Mouse (Mus musculus): ENCODE data around the gene Cd72. TPM values are rescaled to one million over a fixed set of nuclear protein-coding genes. Genes with fewer than 3 reads are reported as not detected.

The Cd72 gene
- 2.3 and 2.4 TPM in 2 replicates for polyA plus RNA-seq (2016; fragmentation: Nextera tagmentation; extraction: Ambion mirVana)

DNA sequence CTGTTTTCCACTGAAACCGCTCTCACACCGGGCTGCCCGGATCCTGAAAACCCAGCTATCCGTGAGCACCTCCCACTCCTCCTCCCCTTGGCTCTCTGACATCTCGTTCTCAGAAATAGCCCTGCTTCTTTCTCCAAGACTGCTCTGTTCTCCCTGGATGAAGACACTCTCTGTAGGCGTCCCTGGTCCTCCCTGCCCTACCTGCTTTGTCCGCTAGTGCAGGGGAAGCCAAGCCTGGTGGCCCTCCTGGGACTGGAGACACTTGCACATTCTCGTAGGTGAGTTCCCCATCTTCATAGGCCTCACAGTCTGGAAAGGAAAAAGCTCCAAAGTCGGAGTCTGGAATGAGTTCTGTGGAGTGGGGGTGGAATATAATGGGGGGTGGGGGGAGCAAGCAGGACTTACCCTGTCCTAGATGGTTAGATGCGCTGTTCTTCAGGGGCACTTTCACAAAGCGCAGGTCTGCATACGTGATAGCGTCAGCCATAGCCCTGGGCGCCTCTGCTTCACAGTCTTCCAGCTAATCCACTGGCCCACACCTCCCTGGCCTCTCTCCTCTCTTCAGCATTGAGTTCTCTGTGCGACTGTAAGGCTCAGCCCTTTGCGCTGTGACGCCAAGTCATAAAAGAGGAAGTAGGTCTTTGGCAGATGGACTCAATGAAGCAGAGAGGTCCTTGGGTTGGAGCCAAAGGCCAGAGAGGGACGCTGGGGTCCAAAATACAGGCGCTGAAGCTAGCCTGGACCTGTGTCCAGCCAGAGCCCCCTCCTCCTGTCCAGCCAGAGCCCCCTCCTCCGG is at the start of gene Cd72:
TSS of gene Cd72 (minus strand) at position 588 of the 796 bp plus-strand sequence.
- WGBS, result 36% methylated on average over 20 of the region's 20 CpGs
- H3K27ac ChIP-seq, result peak within 1 kb of the TSS; percentile 12; the same call in 1 of the 2 replicates
- H3K4me3 ChIP-seq, result peak within 1 kb of the TSS; percentile 42
- no peaks in the 10 kb centered on the region for H3K36me3 ChIP-seq (replicated peaks)
- H3K9me3 ChIP-seq, result no peaks in the 10 kb centered on the region
- no peak for DNase-seq (ENCODE audit: extremely low spot score, low spot score)
- H3K4me1 ChIP-seq, result peaks cover 29% of the 10 kb centered on the region
- H3K27me3 ChIP-seq (ENCODE audit: poor library complexity, severe bottlenecking), result peaks cover 49% of the 10 kb centered on the region

DNA sequence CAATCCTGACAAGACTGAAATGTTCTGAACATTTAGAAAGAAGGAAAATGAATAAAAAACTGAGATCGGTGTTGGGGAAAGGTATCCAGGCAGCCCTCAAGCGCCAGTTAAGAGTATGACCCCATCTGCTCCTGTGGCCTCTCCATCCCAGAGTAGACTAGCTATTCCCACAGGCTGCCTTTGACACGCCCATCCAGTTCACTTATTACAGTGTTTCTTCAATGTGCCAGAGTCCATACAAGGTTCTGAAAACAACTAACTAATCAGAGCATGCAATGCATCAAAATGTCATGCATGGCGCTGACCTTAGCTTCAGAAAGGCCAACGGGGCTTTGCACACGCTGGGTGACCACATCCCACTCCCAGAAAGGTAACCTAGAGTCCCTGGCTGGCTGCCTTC is 49.1 kb upstream of the Cd72 start:
- H3K27ac ChIP-seq, result no peak overlapping the region
- no peak for DNase-seq (ENCODE audit: extremely low spot score, low spot score)
- 86% methylated on average over 6 of the region's 6 CpGs for WGBS
- no peak overlapping the region for H3K4me3 ChIP-seq
- H3K36me3 ChIP-seq (replicated peaks), result no peaks in the 10 kb centered on the region
- peaks cover 76% of the 10 kb centered on the region for H3K27me3 ChIP-seq (ENCODE audit: poor library complexity, severe bottlenecking)
- peaks cover 36% of the 10 kb centered on the region for H3K4me1 ChIP-seq
- H3K9me3 ChIP-seq, result no peaks in the 10 kb centered on the region

DNA sequence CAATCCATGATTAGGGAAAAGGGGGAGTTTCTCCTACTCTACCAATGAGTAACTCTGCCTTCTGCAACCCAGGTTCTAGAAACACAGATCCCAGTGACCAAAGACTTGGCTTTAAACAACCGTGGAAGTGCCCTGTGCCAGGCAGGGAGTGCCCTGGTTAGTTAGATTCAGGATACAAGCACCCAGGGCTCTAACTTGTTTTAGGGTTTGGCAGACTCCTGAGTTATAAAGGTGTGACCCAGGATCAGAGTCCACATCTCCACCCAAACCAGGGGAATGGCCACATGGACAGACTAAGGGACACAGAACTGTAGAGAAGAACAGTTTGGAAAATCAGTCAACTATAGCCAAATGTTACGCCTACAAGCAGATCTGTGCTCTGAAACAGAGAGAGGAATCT is 48.6 kb upstream of the Cd72 start:
- H3K36me3 ChIP-seq (replicated peaks), result peaks cover under 1% of the 10 kb centered on the region; the same call in 1 of the 2 replicates
- peaks cover 36% of the 10 kb centered on the region for H3K4me1 ChIP-seq
- no peaks in the 10 kb centered on the region for H3K9me3 ChIP-seq
- DNase-seq (ENCODE audit: extremely low spot score, low spot score), result no peak
- no peak overlapping the region for H3K4me3 ChIP-seq
- WGBS, result 73% methylated on average over 2 of the region's 2 CpGs
- peaks cover 75% of the 10 kb centered on the region for H3K27me3 ChIP-seq (ENCODE audit: poor library complexity, severe bottlenecking)
- H3K27ac ChIP-seq, result no peak overlapping the region

DNA sequence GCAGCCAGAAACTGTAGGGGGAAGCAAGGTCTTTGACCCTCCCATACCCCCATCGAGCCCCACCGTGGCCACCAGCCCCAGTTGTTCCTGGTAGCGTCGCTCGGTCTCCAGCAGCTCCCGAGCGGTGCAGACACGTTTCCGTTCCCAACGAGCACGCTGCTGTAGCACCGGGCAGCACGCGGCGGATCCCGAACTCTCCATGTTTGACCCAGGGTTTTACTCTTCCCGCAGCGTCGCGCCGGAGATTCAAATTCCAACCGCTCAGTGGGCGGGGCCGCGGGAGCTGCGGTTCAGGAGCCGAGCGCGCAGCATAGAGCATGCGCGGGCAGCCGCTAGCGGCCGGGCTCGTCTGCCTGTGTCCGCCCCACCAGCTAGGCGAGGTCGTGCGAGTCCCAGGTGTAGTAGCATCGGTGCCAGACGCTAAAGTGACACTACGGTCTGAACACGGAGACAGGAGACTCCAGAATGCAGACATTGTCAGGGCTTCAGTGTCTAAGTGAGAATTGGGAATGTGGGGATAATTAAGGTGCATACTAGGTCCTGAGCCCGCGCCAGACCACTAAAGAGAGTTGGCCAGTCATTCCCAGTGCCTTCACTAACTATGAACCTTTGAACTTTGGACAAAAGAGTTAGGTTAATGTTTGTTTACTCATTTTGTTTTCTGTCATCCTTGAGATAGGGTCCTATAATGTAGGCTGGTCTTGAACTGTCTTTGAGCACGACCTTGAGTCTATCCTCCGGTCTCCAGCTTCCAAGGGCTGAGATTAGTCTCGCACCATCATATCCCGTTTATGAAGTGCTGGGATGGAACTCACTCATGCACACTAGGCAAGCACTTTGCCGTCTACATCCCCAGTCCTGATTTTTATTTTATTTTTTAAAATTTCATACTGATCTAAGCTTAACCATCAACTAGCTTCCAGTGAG is 45.2 kb upstream of the Cd72 start, which contains the start of gene Arhgef39:
TSS of gene Arhgef39 (minus strand) at position 289 of the 927 bp plus-strand sequence.
- Histone ChIP-seq H3K36me3 (replicated peaks) (peaks cover 30% of the 10 kb centered on the region), H3K27ac (peak within 1 kb of the TSS; percentile 88), H3K4me3 (peak within 1 kb of the TSS; percentile 61), H3K27me3 (ENCODE audit: poor library complexity, severe bottlenecking) (peaks cover 72% of the 10 kb centered on the region), H3K4me1 (peaks cover 45% of the 10 kb centered on the region), H3K9me3 (no peaks in the 10 kb centered on the region)
- 7% methylated on average over 50 of the region's 50 CpGs for WGBS
- DNase-seq (ENCODE audit: extremely low spot score, low spot score), result peak; percentile 83

DNA sequence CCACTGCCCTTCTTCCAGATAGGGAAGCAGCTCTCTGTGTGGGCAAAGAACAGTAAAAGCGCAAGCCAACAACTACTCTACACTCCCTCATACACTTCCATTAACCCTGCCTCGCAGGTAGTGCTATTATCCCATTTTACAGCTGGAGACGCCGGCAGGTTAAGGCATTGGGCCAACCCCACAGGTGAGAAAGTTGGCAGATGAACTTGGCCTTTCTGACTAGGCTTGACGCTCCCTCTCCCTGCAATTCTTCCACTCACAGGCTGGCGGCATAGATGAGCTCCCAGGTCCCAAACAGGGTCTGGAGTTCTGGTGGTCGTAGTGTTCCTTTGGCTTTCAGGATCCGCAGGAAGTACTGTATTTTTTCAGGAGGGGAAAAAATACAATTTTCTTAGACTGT is 44.6 kb upstream of the Cd72 start:
- WGBS, result 17% methylated on average over 8 of the region's 8 CpGs
- H3K4me1 ChIP-seq, result peaks cover 52% of the 10 kb centered on the region

DNA sequence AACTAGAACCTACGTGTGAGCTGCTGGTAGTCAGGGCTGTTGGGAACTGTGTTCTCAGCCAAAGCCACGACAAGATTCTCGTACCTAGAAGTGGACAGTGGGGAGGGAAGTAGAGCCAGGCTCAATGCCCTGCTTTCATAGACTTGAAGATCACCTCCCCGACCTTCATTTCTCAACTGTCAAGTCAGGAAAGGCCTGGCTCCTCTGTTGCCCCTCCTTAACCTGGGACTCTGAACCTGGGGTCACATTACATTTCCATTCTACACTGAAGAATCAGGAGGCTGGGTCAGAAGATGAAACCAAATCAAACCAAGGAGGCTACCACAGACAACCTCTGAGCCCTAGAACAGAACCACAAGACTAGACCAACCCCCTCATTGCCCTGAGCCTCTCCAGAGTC is 43.5 kb upstream of the Cd72 start:
- H3K4me1 ChIP-seq, result peaks cover 54% of the 10 kb centered on the region
- 88% methylated on average over 4 of the region's 4 CpGs for WGBS
- DNase-seq (ENCODE audit: extremely low spot score, low spot score), result no peak
- no peaks in the 10 kb centered on the region for H3K9me3 ChIP-seq
- peak overlapping the region; percentile 88; the same call in 1 of the 2 replicates for H3K27ac ChIP-seq
- peaks cover 30% of the 10 kb centered on the region for H3K36me3 ChIP-seq (replicated peaks)
- peak overlapping the region; percentile 61 for H3K4me3 ChIP-seq
- peaks cover 57% of the 10 kb centered on the region for H3K27me3 ChIP-seq (ENCODE audit: poor library complexity, severe bottlenecking)

More for the DNA sequence above, 44.6 kb upstream of the Cd72 start:
- H3K36me3 ChIP-seq (replicated peaks), result peaks cover 30% of the 10 kb centered on the region
- H3K4me3 ChIP-seq, result peak overlapping the region; percentile 61
- peak overlapping the region; percentile 88 for H3K27ac ChIP-seq
- H3K9me3 ChIP-seq, result no peaks in the 10 kb centered on the region
- H3K27me3 ChIP-seq (ENCODE audit: poor library complexity, severe bottlenecking), result peaks cover 66% of the 10 kb centered on the region
- peak; percentile 52 for DNase-seq (ENCODE audit: extremely low spot score, low spot score)

DNA sequence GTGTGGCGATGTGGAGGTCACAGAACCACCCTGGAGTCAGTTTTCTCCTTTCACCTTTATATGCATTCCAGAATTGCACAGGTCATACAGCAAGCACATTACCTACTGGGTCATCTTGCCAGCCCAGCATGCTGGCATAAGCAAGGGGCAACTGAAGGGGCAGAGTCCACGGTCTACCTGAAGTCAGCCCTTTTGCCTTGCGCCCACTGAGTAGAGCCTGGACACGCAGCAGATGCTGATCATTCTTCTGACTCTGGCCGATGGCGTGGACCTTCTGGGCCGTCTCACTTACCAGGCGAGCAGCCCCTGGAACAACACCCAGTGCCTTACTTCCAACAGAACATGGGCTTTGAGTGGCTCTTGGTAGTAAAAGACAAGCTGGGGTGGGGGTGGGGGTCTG is 43.0 kb upstream of the Cd72 start:
- Histone ChIP-seq H3K27me3 (ENCODE audit: poor library complexity, severe bottlenecking) (peaks cover 54% of the 10 kb centered on the region), H3K9me3 (no peaks in the 10 kb centered on the region), H3K27ac (no peak overlapping the region), H3K4me1 (peaks cover 54% of the 10 kb centered on the region), H3K36me3 (replicated peaks) (peaks cover 30% of the 10 kb centered on the region), H3K4me3 (peak overlapping the region; percentile 61; the same call in 1 of the 2 replicates)
- DNase-seq (ENCODE audit: extremely low spot score, low spot score), result no peak
- 97% methylated on average over 8 of the region's 8 CpGs for WGBS

DNA sequence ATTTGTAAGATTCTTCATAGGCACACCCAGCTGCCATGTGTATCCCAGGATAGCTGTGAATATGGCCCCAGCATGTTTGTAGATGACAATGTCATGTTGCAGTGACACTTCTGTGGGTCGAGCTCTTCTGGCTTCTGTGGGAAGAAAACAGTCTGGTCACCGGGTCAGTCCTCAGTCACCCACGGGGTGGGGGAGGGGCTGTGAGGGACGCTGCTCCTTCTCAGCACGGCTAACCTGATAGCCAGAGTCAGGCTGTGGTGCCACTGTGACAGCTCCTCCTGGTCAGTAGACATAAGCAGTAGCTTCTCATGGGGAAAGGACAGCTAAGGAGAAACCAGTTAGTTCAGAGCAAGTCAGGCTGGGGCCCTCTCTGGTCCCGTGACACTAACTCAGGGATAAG is 42.2 kb upstream of the Cd72 start:
- Histone ChIP-seq H3K9me3 (no peaks in the 10 kb centered on the region), H3K27ac (no peak overlapping the region), H3K36me3 (replicated peaks) (peaks cover 30% of the 10 kb centered on the region), H3K4me1 (peaks cover 54% of the 10 kb centered on the region), H3K4me3 (no peak overlapping the region), H3K27me3 (ENCODE audit: poor library complexity, severe bottlenecking) (peaks cover 49% of the 10 kb centered on the region)
- WGBS, result 51% methylated on average over 6 of the region's 6 CpGs
- DNase-seq (ENCODE audit: extremely low spot score, low spot score), result no peak

DNA sequence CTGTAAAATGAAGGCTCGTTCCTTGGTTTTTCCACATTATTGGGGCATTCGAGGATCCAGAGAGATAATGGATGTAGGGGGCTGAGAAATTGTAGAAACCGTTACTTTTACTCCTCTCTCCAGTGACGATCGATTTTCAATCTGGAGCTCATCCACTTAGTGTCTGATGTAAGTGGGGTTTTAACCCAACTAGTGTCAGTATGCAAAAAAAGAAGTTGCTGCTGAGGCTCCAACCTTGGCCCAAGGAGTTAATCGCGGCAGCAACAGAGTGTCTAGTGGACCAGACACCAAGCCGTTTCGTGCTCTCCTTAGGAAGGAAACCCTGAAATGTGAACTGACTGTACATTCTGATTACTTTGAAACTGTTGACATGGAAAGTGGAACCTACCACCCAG is 39.4 kb upstream of the Cd72 start:
- no peak for DNase-seq (ENCODE audit: extremely low spot score, low spot score)
- Histone ChIP-seq H3K27me3 (ENCODE audit: poor library complexity, severe bottlenecking) (peaks cover 30% of the 10 kb centered on the region), H3K4me3 (peak overlapping the region; percentile 71), H3K9me3 (no peaks in the 10 kb centered on the region; the same call in 1 of the 2 replicates), H3K4me1 (peaks cover 45% of the 10 kb centered on the region), H3K27ac (peak overlapping the region; percentile 91), H3K36me3 (replicated peaks) (peaks cover 30% of the 10 kb centered on the region)
- 7% methylated on average over 9 of the region's 9 CpGs for WGBS

DNA sequence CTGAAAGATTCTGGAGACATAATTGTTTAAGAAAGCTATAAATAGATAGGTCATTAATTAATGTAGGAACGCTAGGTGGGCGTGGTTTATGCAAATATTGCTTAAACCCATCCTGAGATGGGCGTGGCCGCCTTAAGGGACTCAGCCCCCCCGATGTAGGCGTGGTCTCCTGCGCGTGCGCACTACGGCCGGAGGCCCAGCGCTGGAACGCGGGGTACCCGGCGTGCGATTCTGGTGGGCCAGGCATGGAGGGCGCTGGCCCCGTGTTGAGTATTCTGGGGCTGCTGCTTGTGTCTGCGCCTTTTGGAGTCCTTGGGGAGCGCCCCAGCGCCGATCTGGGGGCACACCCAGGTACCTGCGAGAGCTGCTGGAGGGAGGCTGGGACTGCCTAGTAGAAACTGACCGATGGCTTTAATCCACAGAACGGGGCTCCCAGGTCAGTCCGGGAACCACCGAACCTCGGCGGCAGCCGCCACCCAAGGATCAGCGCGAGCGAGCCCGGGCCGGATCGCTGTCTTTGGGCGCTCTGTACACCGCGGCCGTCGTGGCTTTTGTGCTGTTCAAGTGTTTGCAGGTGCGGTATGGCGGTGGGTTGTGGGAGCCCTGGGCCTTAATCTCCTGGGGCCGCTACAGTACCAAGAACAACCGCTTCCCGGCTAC is 38.9 kb upstream of the Cd72 start:
- Histone ChIP-seq H3K4me1 (peaks cover 39% of the 10 kb centered on the region), H3K4me3 (peak overlapping the region; percentile 71), H3K9me3 (no peaks in the 10 kb centered on the region; the same call in 1 of the 2 replicates), H3K27ac (peak overlapping the region; percentile 91), H3K27me3 (ENCODE audit: poor library complexity, severe bottlenecking) (peaks cover 30% of the 10 kb centered on the region), H3K36me3 (replicated peaks) (peaks cover 30% of the 10 kb centered on the region)
- WGBS, result under 1% methylated on average over 47 of the region's 47 CpGs
- DNase-seq (ENCODE audit: extremely low spot score, low spot score), result peak; percentile 96

DNA sequence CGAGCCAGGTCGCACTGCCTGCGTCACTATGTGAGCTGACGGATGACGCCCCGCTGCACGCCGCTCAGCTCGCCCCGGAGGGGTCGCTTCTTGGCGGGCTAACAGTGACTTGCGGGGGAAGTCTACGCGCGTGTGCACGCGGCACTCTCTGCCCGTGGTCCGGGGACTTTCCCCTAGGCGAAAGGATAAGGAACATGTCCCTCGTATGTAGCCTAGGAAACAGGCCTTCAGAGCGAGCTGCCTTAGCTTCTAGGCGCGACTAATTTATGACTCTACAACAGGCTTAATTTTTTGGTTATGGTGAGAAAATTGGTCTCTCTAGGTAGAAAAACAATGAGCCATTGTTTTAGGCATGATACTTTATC is 38.4 kb upstream of the Cd72 start, which contains the start of gene Ccdc107:
TSS of gene Ccdc107 (plus strand) at position 80 of the 365 bp plus-strand sequence.
- Histone ChIP-seq H3K4me3 (peak within 1 kb of the TSS; percentile 71), H3K27me3 (ENCODE audit: poor library complexity, severe bottlenecking) (peaks cover 25% of the 10 kb centered on the region), H3K27ac (peak within 1 kb of the TSS; percentile 91), H3K36me3 (replicated peaks) (peaks cover 27% of the 10 kb centered on the region), H3K4me1 (peaks cover 34% of the 10 kb centered on the region), H3K9me3 (no peaks in the 10 kb centered on the region; the same call in 1 of the 2 replicates)
- peak; percentile 90 for DNase-seq (ENCODE audit: extremely low spot score, low spot score)
- WGBS, result under 1% methylated on average over 25 of the region's 25 CpGs

Measured in forebrain, embryonic 10.5 days (tissue).